Mouse (Mus musculus): ENCODE results near the gene Cdh26.

- TF ChIP-seq USF2 (IDR thresholded peaks at IDR 0.05; ENCODE audit: borderline replicate concordance in 1 of 2, insufficient read depth in 1 of 2, low read depth in 1 of 2, low read length in 2 of 2) = no peak
- TF ChIP-seq GABPA (IDR thresholded peaks at IDR 0.05; ENCODE audit: low read depth, low read length) = no peak
- TF ChIP-seq ETS1 (IDR thresholded peaks at IDR 0.05; ENCODE audit: low read depth, low read length) = no peak
- TF ChIP-seq CTCF (IDR thresholded peaks at IDR 0.05 in 2 of 3, conservative IDR thresholded peaks at IDR 0.05 in 1 of 3; ENCODE audit: control insufficient read depth in 1 of 3, insufficient read depth in 1 of 3, low read depth in 2 of 3, low read length in 3 of 3, poor library complexity in 1 of 3, severe bottlenecking in 1 of 3) = no peak
- TF ChIP-seq TCF12 (IDR thresholded peaks at IDR 0.05; ENCODE audit: low read depth, low read length) = no peak
- TF ChIP-seq JUND (IDR thresholded peaks at IDR 0.05; ENCODE audit: low read depth, low read length) = no peak
- TF ChIP-seq TBP (IDR thresholded peaks at IDR 0.05; ENCODE audit: low read depth, low read length) = no peak
- TF ChIP-seq MAX (IDR thresholded peaks at IDR 0.05; ENCODE audit: low read length) = no peak
- TF ChIP-seq NRF1 (IDR thresholded peaks at IDR 0.05; ENCODE audit: insufficient read depth, low read depth, low read length, poor library complexity, severe bottlenecking) = no peak
- TF ChIP-seq ELF1 (IDR thresholded peaks at IDR 0.05; ENCODE audit: low read depth, low read length) = no peak
- no peak for TF ChIP-seq POLR2AphosphoS2 (IDR thresholded peaks at IDR 0.05; ENCODE audit: low read length)
- TF ChIP-seq POLR2A (IDR thresholded peaks at IDR 0.05; ENCODE audit: control insufficient read depth in 1 of 2, insufficient read depth in 1 of 2, low read depth in 1 of 2, low read length in 2 of 2, poor library complexity in 1 of 2) = no peak
Observed at GRCm38 (mm10) chr2:178410286-178410685, 20.0 kb upstream of the Cdh26 start.

Measured in MEL (cell line).